Mouse (Mus musculus): ENCODE measurements at regions not wholly inside any gene's neighbourhood (a gene's known extent, or its start where the extent isn't known, plus 50 kb on each side); places are given as distances from the start of the nearest gene placed in this dataset.

DNA sequence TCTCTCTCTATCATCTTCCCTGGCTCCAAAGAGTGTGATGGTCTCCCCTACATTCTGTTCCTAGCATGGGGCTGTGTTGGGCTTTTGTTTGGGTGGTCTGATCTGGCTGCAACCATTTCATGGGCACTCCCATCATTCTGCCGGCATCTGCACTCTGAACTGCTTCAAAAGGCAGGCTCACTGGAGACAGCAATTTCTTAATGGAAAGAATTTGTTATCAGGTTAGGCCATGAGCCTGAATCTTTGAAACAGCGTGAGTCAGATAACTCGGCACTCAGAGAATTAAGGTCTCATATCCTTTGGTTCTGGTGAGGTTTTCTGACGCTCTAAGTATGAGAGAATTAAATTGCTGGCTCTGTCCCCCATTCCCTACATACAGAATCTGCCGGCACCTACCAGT lies 519.8 kb upstream of the Arid1b start:
- TF ChIP-seq CTCF (IDR thresholded peaks at IDR 0.05; ENCODE audit: borderline replicate concordance, insufficient read depth, low read depth, low read length), result no peak
- no peak for TF ChIP-seq POLR2A (IDR thresholded peaks at IDR 0.05; ENCODE audit: borderline replicate concordance, insufficient read depth, low read length)

Data from cerebellum, adult 2 months (tissue).